Mouse (Mus musculus) limb, embryonic 14.5 days (tissue): Measurements from ENCODE around the gene Slc25a13. TPM values are rescaled to one million over a fixed set of nuclear protein-coding genes. Genes with fewer than 3 reads are reported as not detected.

Source experiments
- ATAC-seq: fragments of 200-750 bp; cut with Nextera tagmentation; 2 replicates; pipeline ENCODE4 v1.8.0; 2017; ENCODE audit warnings: low read depth, moderate number of reproducible peaks, moderate TSS enrichment; ENCODE audit not compliant: low FRiP score
- DNase-seq: peaks from one replicate; pipeline ENCODE4 v3.0.0-alpha.2; 2015; ENCODE audit warnings: low spot score
- H3K27ac ChIP-seq: fragments of 300-500 bp; sonication (generic); replicated peaks from 2 replicates; pipeline ENCODE4 v1.5.1; 2014; ENCODE audit warnings: low read depth, mild to moderate bottlenecking, low read length, moderate library complexity, mixed read lengths
- H3K27me3 ChIP-seq: fragments of 300-500 bp; sonication (generic); 2 replicates; pipeline ENCODE4 v1.6.1; 2014; ENCODE audit warnings: low read length, mixed read lengths; ENCODE audit not compliant: control insufficient read depth, insufficient read depth
- H3K36me3 ChIP-seq: fragments of 300-500 bp; sonication (generic); 2 replicates; pipeline ENCODE4 v1.6.1; 2014; ENCODE audit warnings: mild to moderate bottlenecking, low read length, moderate library complexity, mixed read lengths; ENCODE audit not compliant: control insufficient read depth, insufficient read depth
- H3K4me1 ChIP-seq: fragments of 300-500 bp; sonication (generic); 2 replicates; pipeline ENCODE4 v1.6.1; 2014; ENCODE audit warnings: antibody characterized with exemption, low read length, mixed read lengths; ENCODE audit not compliant: control insufficient read depth, insufficient read depth
- H3K4me2 ChIP-seq: fragments of 300-500 bp; sonication (generic); replicated peaks from 2 replicates; pipeline ENCODE4 v1.6.1; 2014; ENCODE audit warnings: low read depth, mild to moderate bottlenecking, low read length, moderate library complexity; ENCODE audit not compliant: severe bottlenecking
- H3K4me3 ChIP-seq: fragments of 300-500 bp; sonication (generic); replicated peaks from 2 replicates; pipeline ENCODE4 v1.5.1; 2014; ENCODE audit warnings: low read length
- H3K9ac ChIP-seq: fragments of 300-500 bp; sonication (generic); 2 replicates; pipeline ENCODE4 v1.6.1; 2014; ENCODE audit warnings: mild to moderate bottlenecking, low read depth, low read length, moderate library complexity; ENCODE audit not compliant: severe bottlenecking
- H3K9me3 ChIP-seq: fragments of 300-500 bp; sonication (generic); 2 replicates; pipeline ENCODE4 v1.6.1; 2016; ENCODE audit warnings: low read length; ENCODE audit not compliant: control insufficient read depth
- POLR2A ChIP-seq: fragments of 200-500 bp; IDR thresholded peaks from 2 replicates; pipeline ENCODE4 v1.8.0; 2012; ENCODE audit warnings: inconsistent platforms, mild to moderate bottlenecking, moderate library complexity, borderline replicate concordance; ENCODE audit not compliant: insufficient read depth, insufficient read length; ENCODE audit errors: extremely low read depth
- WGBS: fragments of 180-500 bp; shearing (Covaris S2); extraction: QIAGEN DNeasy Blood & Tissue Kit; methylation state at CpG from one replicate; pipeline ENCODE4 v1.1.7; 2014; 5-methylcytosine and 5-hydroxymethylcytosine counted together
- polyA plus RNA-seq, 2 experiments: library from polyadenylated mRNA; depleted of rRNA in 1 of 2; stranded (reverse) in 1 of 2; unstranded in 1 of 2; fragments of >200 nt; fragmentation: Nextera tagmentation in 1 of 2; extraction: Ambion mirVana in 1 of 2; gene quantifications; 2 replicates each; pipeline versions ENCODE4 v1.2.1 to v1.2.3; 2012 to 2014

The Slc25a13 gene
- polyA plus RNA-seq, 2 experiments, result 8.2 to 19.1 TPM

DNA sequence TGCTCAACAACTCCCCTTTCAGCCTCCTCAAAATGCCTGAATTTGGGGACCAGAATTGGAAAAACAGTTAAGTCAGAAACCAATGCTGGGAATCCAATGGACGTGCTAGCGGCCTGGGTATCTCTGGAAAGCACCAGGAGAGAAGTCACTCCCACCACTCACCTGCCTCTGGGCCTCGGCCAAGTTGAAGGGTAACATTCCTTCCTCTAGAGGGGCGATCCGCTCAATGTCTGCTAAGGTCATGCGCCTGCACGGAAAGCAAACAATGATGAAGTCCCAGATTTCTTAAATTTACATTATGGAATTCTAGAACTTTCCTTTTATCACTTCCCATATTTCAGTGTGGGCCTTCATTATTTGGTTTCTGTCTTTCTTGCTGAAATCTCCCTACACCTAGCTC, 103.2 kb downstream of the Slc25a13 start:
- Histone ChIP-seq H3K27me3 (no peaks in the 10 kb centered on the region), H3K4me1 (peaks cover 33% of the 10 kb centered on the region), H3K9ac (no peak overlapping the region), H3K36me3 (no peaks in the 10 kb centered on the region), H3K27ac (peak overlapping the region; percentile 22; the same call in 1 of the 2 replicates), H3K4me3 (no peak overlapping the region), H3K4me2 (no peak overlapping the region), H3K9me3 (no peaks in the 10 kb centered on the region)
- TF ChIP-seq POLR2A, result no peak
- ATAC-seq (no peak), DNase-seq (no peak)
- WGBS, result 60% methylated on average over 7 of the region's 7 CpGs

- Histone ChIP-seq H3K4me2 (no peak overlapping the region), H3K27me3 (no peaks in the 10 kb centered on the region), H3K36me3 (peaks cover 4% of the 10 kb centered on the region; the same call in 1 of the 2 replicates), H3K27ac (peak overlapping the region; percentile 22; the same call in 1 of the 2 replicates), H3K9me3 (no peaks in the 10 kb centered on the region), H3K9ac (no peak overlapping the region), H3K4me1 (peaks cover 33% of the 10 kb centered on the region), H3K4me3 (no peak overlapping the region)
- 30% methylated on average over 10 of the region's 10 CpGs for WGBS
- TF ChIP-seq POLR2A, result no peak
- peak; percentile 16 for DNase-seq
- peak; percentile 65 for ATAC-seq
Observed at GRCm38 (mm10) chr6:6112767-6113528, 104.0 kb downstream of the Slc25a13 start.

GRCm38 (mm10) chr6:6107419-6107966, 109.5 kb downstream of the Slc25a13 start:
- TF ChIP-seq POLR2A, result no peak

DNA sequence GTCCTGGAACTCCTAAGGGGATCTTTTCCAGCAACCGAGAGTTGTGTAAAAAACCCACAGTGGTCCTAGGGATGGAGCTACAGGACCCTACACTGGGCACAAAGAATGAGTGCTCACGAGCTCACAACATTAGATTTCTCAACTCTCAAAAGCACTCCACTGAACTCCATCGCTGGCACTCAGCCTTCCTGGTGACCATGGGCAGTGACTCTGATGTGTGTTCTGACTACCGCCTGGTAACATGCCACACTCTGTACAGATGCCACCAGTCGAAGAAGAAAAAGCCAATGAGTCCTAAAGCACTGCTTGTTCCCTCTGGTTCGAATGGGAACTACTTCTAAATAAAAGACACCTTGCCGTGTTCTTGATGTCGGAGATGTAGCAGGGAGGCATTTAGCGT, 111.4 kb downstream of the Slc25a13 start:
- Histone ChIP-seq H3K9me3 (no peaks in the 10 kb centered on the region), H3K9ac (no peak overlapping the region), H3K27ac (no peak overlapping the region), H3K27me3 (no peaks in the 10 kb centered on the region), H3K4me1 (peaks cover 26% of the 10 kb centered on the region), H3K36me3 (peaks cover 4% of the 10 kb centered on the region; the same call in 1 of the 2 replicates), H3K4me3 (no peak overlapping the region), H3K4me2 (no peak overlapping the region)
- TF ChIP-seq POLR2A, result no peak
- DNase-seq (no peak), ATAC-seq (no peak)
- WGBS, result 90% methylated on average over 9 of the region's 9 CpGs

More at GRCm38 (mm10) chr6:6107419-6107966, 109.5 kb downstream of the Slc25a13 start:
- no peak overlapping the region for H3K4me3 ChIP-seq
- DNase-seq, result no peak
- 72% methylated on average over 5 of the region's 5 CpGs for WGBS
- no peak overlapping the region for H3K27ac ChIP-seq
- no peak overlapping the region for H3K4me2 ChIP-seq
- no peaks in the 10 kb centered on the region for H3K27me3 ChIP-seq
- peaks cover 4% of the 10 kb centered on the region; the same call in 1 of the 2 replicates for H3K36me3 ChIP-seq
- peaks cover 16% of the 10 kb centered on the region for H3K4me1 ChIP-seq
- ATAC-seq, result no peak
- H3K9ac ChIP-seq, result no peak overlapping the region
- H3K9me3 ChIP-seq, result no peaks in the 10 kb centered on the region

- ATAC-seq, result no peak
- WGBS, result 37% methylated on average over 2 of the region's 2 CpGs
- H3K9ac ChIP-seq, result no peak overlapping the region
- H3K4me3 ChIP-seq, result no peak overlapping the region
- no peaks in the 10 kb centered on the region for H3K27me3 ChIP-seq
- H3K9me3 ChIP-seq, result no peaks in the 10 kb centered on the region
- H3K27ac ChIP-seq, result no peak overlapping the region
- no peak for TF ChIP-seq POLR2A
- peaks cover 3% of the 10 kb centered on the region; the same call in 1 of the 2 replicates for H3K36me3 ChIP-seq
- H3K4me2 ChIP-seq, result no peak overlapping the region
- H3K4me1 ChIP-seq, result peaks cover 26% of the 10 kb centered on the region
- DNase-seq, result peak; percentile 8
Observed at GRCm38 (mm10) chr6:6103469-6103868, 113.5 kb downstream of the Slc25a13 start.
